Mouse (Mus musculus) CH12.LX (cell line): ENCODE data around the gene Tpsg1. TPM values are rescaled to one million over a fixed set of nuclear protein-coding genes. Genes with fewer than 3 reads are reported as not detected.
A peak's percentile ranks its signal among the peaks of the same experiment; 100 is the strongest.

Source experiments
- DNase-seq: peaks from one replicate; pipeline ENCODE4 v3.0.0-alpha.2; 2013; ENCODE audit errors: extremely low read depth
- H3K27ac ChIP-seq: 2 replicates; pipeline ENCODE4 v1.5.1; 2012; ENCODE audit warnings: low read depth, mild to moderate bottlenecking, control low read depth, moderate library complexity; ENCODE audit not compliant: insufficient read depth
- H3K27me3 ChIP-seq: replicated peaks from 2 replicates; pipeline ENCODE3; 2012; ENCODE audit warnings: inconsistent platforms
- H3K36me3 ChIP-seq, 2 experiments: replicated peaks in 1 of 2; 2 replicates each; pipeline versions ENCODE3 to v1.6.1; 2012; ENCODE audit warnings: inconsistent platforms in 1 of 2, low read length in 1 of 2, mild to moderate bottlenecking in 1 of 2, mixed read lengths in 1 of 2, moderate library complexity in 1 of 2; ENCODE audit not compliant: control insufficient read depth in 1 of 2, insufficient read depth in 1 of 2
- H3K4me1 ChIP-seq, 2 experiments: 2 replicates each; pipeline ENCODE4 v1.6.1; 2012; ENCODE audit warnings: inconsistent platforms in 1 of 2, moderate library complexity in 1 of 2; ENCODE audit not compliant: insufficient read depth in 2 of 2, control insufficient read depth in 1 of 2
- H3K4me2 ChIP-seq: 2 replicates; pipeline ENCODE4 v1.6.1; 2012; ENCODE audit warnings: low read depth, mild to moderate bottlenecking, control low read depth; ENCODE audit not compliant: poor library complexity, insufficient read depth, severe bottlenecking
- H3K4me3 ChIP-seq, 3 experiments: fragments of 150-350 bp in 1 of 3; sonication (generic) in 1 of 3; replicated peaks in 1 of 3; 2 replicates each; pipeline versions ENCODE3 to v1.5.1; 2011 to 2012; ENCODE audit warnings: low read depth in 2 of 3, low read length in 2 of 3, mild to moderate bottlenecking in 2 of 3, moderate library complexity in 2 of 3, control low read depth in 1 of 3, improper control_type of control experiment in 1 of 3, inconsistent platforms in 1 of 3, mixed read lengths in 1 of 3; ENCODE audit not compliant: poor library complexity in 1 of 3
- H3K79me2 ChIP-seq: replicated peaks from 2 replicates; pipeline ENCODE4 v1.6.1; 2012; ENCODE audit warnings: mild to moderate bottlenecking, moderate library complexity; ENCODE audit not compliant: control insufficient read depth, poor library complexity, insufficient read depth, severe bottlenecking; ENCODE audit errors: extremely low read depth
- H3K9ac ChIP-seq: 2 replicates; pipeline ENCODE4 v1.6.1; 2012; ENCODE audit warnings: low read depth, mild to moderate bottlenecking, control low read depth, moderate library complexity; ENCODE audit not compliant: insufficient read depth
- H3K9me3 ChIP-seq: replicated peaks from 2 replicates; pipeline ENCODE3; 2012; ENCODE audit warnings: low read length, inconsistent platforms, mixed read lengths
- CHD2 ChIP-seq: IDR thresholded peaks from 2 replicates; pipeline ENCODE4 v1.6.1; 2011; ENCODE audit warnings: low read length, improper control_type of control experiment
- CTCF ChIP-seq, 2 experiments: IDR thresholded peaks in 1 of 2; conservative IDR thresholded peaks in 1 of 2; 2 replicates each; pipeline ENCODE4 v1.5.1; 2011 to 2012; ENCODE audit warnings: low read depth in 2 of 2, low read length in 2 of 2, improper control_type of control experiment in 1 of 2, inconsistent platforms in 1 of 2, mild to moderate bottlenecking in 1 of 2, moderate library complexity in 1 of 2
- E2F4 ChIP-seq: IDR thresholded peaks from 2 replicates; pipeline ENCODE4 v1.6.1; 2011; ENCODE audit warnings: low read depth, low read length, improper control_type of control experiment; ENCODE audit not compliant: insufficient replicate concordance
- ELF1 ChIP-seq: IDR thresholded peaks from 2 replicates; pipeline ENCODE4 v1.6.1; 2014; ENCODE audit warnings: low read depth, mild to moderate bottlenecking, inconsistent platforms, low read length, improper control_type of control experiment
- EP300 ChIP-seq: IDR thresholded peaks from 2 replicates; pipeline ENCODE4 v1.6.1; 2011; ENCODE audit warnings: low read length, improper control_type of control experiment
- ETS1 ChIP-seq: conservative IDR thresholded peaks from 2 replicates; pipeline ENCODE4 v1.6.1; 2012; ENCODE audit warnings: low read depth, mild to moderate bottlenecking, inconsistent platforms, low read length, improper control_type of control experiment, moderate library complexity
- GABPA ChIP-seq: IDR thresholded peaks from 2 replicates; pipeline ENCODE4 v1.6.1; 2012; ENCODE audit warnings: low read depth, low read length, improper control_type of control experiment, inconsistent platforms; ENCODE audit not compliant: insufficient replicate concordance
- HCFC1 ChIP-seq: IDR thresholded peaks from 2 replicates; pipeline ENCODE4 v1.6.1; 2012; ENCODE audit warnings: low read depth, mild to moderate bottlenecking, inconsistent platforms, low read length, improper control_type of control experiment
- IRF4 ChIP-seq: IDR thresholded peaks from 2 replicates; pipeline ENCODE4 v1.6.1; 2014; ENCODE audit warnings: low read depth, mild to moderate bottlenecking, inconsistent platforms, low read length, improper control_type of control experiment
- KAT2A ChIP-seq: IDR thresholded peaks from 2 replicates; pipeline ENCODE4 v1.6.1; 2012; ENCODE audit warnings: low read length, improper control_type of control experiment, inconsistent platforms; ENCODE audit not compliant: insufficient replicate concordance
- MAX ChIP-seq: IDR thresholded peaks from 2 replicates; pipeline ENCODE4 v1.6.1; 2011; ENCODE audit warnings: low read length, improper control_type of control experiment
- MEF2A ChIP-seq: IDR thresholded peaks from 2 replicates; pipeline ENCODE4 v1.6.1; 2014; ENCODE audit warnings: low read depth, mild to moderate bottlenecking, inconsistent platforms, low read length, improper control_type of control experiment, borderline replicate concordance
- NELFE ChIP-seq: IDR thresholded peaks from 2 replicates; pipeline ENCODE4 v1.6.1; 2011; ENCODE audit warnings: low read depth, low read length, improper control_type of control experiment
- POLR2A ChIP-seq: IDR thresholded peaks from 2 replicates; pipeline ENCODE4 v1.6.1; 2011; ENCODE audit warnings: low read depth, mild to moderate bottlenecking, improper control_type of control experiment, low read length
- RAD21 ChIP-seq: IDR thresholded peaks from 2 replicates; pipeline ENCODE4 v1.6.1; 2011; ENCODE audit warnings: low read depth, mild to moderate bottlenecking, low read length, improper control_type of control experiment, moderate library complexity
- RCOR1 ChIP-seq: conservative IDR thresholded peaks from 2 replicates; pipeline ENCODE4 v1.6.1; 2012; ENCODE audit warnings: low read depth, mild to moderate bottlenecking, inconsistent platforms, low read length, improper control_type of control experiment
- SMC3 ChIP-seq: IDR thresholded peaks from 2 replicates; pipeline ENCODE4 v1.6.1; 2011; ENCODE audit warnings: low read depth, low read length, improper control_type of control experiment
- UBTF ChIP-seq: IDR thresholded peaks from 2 replicates; pipeline ENCODE4 v1.6.1; 2012; ENCODE audit warnings: low read depth, mild to moderate bottlenecking, inconsistent platforms, low read length, improper control_type of control experiment, moderate library complexity
- USF2 ChIP-seq: conservative IDR thresholded peaks from 2 replicates; pipeline ENCODE4 v1.6.1; 2011; ENCODE audit warnings: low read depth, low read length, improper control_type of control experiment
- ZC3H11A ChIP-seq: IDR thresholded peaks from 2 replicates; pipeline ENCODE4 v1.6.1; 2012; ENCODE audit warnings: low read depth, mild to moderate bottlenecking, inconsistent platforms, low read length, improper control_type of control experiment
- ZKSCAN1 ChIP-seq: IDR thresholded peaks from 2 replicates; pipeline ENCODE4 v1.6.1; 2012; ENCODE audit warnings: low read depth, inconsistent platforms, low read length, improper control_type of control experiment, borderline replicate concordance
- ZMIZ1 ChIP-seq: IDR thresholded peaks from 2 replicates; pipeline ENCODE4 v1.6.1; 2012; ENCODE audit warnings: low read depth, mild to moderate bottlenecking, inconsistent platforms, low read length, improper control_type of control experiment
- dilution Hi-C: fragments of 300-500 bp; cut with MboI; formaldehyde crosslinking; loops from 2 replicates; pipeline ENCODE4 v1.14.3; 2020; ENCODE audit warnings: low sequenced_read_pairs; ENCODE audit not compliant: extremely low pct_unique_long_range_greater_than_20kb, extremely low pct_ligation_motif_present
- in situ Hi-C: fragments of 300-500 bp; cut with MboI; formaldehyde crosslinking; loops from 3 replicates; pipeline ENCODE4 v1.14.3; 2019; ENCODE audit warnings: low sequenced_read_pairs, low pct_ligation_motif_present, low pct_unique_long_range_greater_than_20kb, mixed read lengths
- polyA plus RNA-seq: library from polyadenylated mRNA; unstranded; fragments of >175 nt; gene quantifications from 2 replicates; pipeline ENCODE4 v1.2.1, GENCODE M21; 2012; ENCODE audit warnings: low read depth; ENCODE audit not compliant: insufficient read length
- total RNA-seq, 2 experiments: library from RNA; depleted of rRNA; stranded (reverse); fragments of 300-350 nt in 1 of 2; fragments of >200 nt in 1 of 2; gene quantifications; 2 replicates each; pipeline ENCODE4 v1.2.3; 2012 to 2014

Gene Tpsg1
- total and polyA plus RNA-seq, 3 experiments = not detected

GRCm38 (mm10) chr17:25394526-25394925 is 25.5 kb downstream of the Tpsg1 start:
- Histone ChIP-seq H3K9me3 (no peaks in the 10 kb centered on the region), H3K27ac (no peak overlapping the region), H3K4me1 (no peaks in the 10 kb centered on the region), H3K4me3 (no peak overlapping the region), H3K79me2 (no peaks in the 10 kb centered on the region), H3K36me3 (no peaks in the 10 kb centered on the region), H3K27me3 (peaks cover 49% of the 10 kb centered on the region), H3K4me2 (no peak overlapping the region), H3K9ac (no peak overlapping the region)
- in situ Hi-C loops (loop anchor here (10.0 kb wide), 1 partner anchor 300 kb away; no protein-coding TSS in a partner anchor), dilution Hi-C loops (no loop called here)
- DNase-seq = no peak
- no peak for TF ChIP-seq ZMIZ1
- no peak for TF ChIP-seq ZKSCAN1
- no peak for TF ChIP-seq USF2
- TF ChIP-seq EP300 = no peak
- no peak for TF ChIP-seq HCFC1
- no peak for TF ChIP-seq CHD2
- no peak for TF ChIP-seq UBTF
- no peak for TF ChIP-seq KAT2A
- TF ChIP-seq ETS1 = no peak
- no peak for TF ChIP-seq MAX
- no peak for TF ChIP-seq ZC3H11A
- TF ChIP-seq ELF1 = no peak
- no peak for TF ChIP-seq E2F4
- TF ChIP-seq GABPA = no peak

- in situ Hi-C loops (loop anchor here (10.0 kb wide), 1 partner anchor 297 kb away; no protein-coding TSS in a partner anchor), dilution Hi-C loops (no loop called here)
- H3K36me3 ChIP-seq = no peaks in the 10 kb centered on the region
- H3K9ac ChIP-seq = no peak overlapping the region
- H3K79me2 ChIP-seq = no peaks in the 10 kb centered on the region
- no peaks in the 10 kb centered on the region for H3K9me3 ChIP-seq
- peak; percentile 67 for DNase-seq
- H3K4me1 ChIP-seq = no peaks in the 10 kb centered on the region
- TF ChIP-seq ZC3H11A (peak; percentile 87), MEF2A (no peak), SMC3 (peak; percentile 98), MAX (no peak), POLR2A (no peak), ETS1 (no peak), CTCF (conservative IDR thresholded peaks at IDR 0.05 in 1 of 2, IDR thresholded peaks at IDR 0.05 in 1 of 2; ENCODE audit: low read depth in 2 of 2, low read length in 2 of 2) (peak; percentile 63 to 96), IRF4 (0 out of 2 replicates have a peak, but pooled peaks have one; percentile 14), NELFE (peak; percentile 28; the same call in 1 of the 2 replicates), KAT2A (no peak), RCOR1 (no peak), RAD21 (peak; percentile 92)
- peaks cover 60% of the 10 kb centered on the region for H3K27me3 ChIP-seq
- no peak overlapping the region for H3K4me3 ChIP-seq
- H3K4me2 ChIP-seq = no peak overlapping the region
- H3K27ac ChIP-seq = no peak overlapping the region
Observed at GRCm38 (mm10) chr17:25397804-25398519, 28.9 kb downstream of the Tpsg1 start.
